Mouse (Mus musculus) CH12.LX (cell line): ENCODE measurements around the gene Opcml.

Experiments
- BHLHE40 ChIP-seq: IDR thresholded peaks from 2 replicates; pipeline ENCODE4 v1.6.1; 2011; ENCODE audit warnings: mild to moderate bottlenecking, low read depth, low read length, improper control_type of control experiment
- CHD1 ChIP-seq: IDR thresholded peaks from 2 replicates; pipeline ENCODE4 v1.6.1; 2012; ENCODE audit warnings: low read depth, low read length, improper control_type of control experiment, inconsistent platforms
- CTCF ChIP-seq, 2 experiments: IDR thresholded peaks in 1 of 2; conservative IDR thresholded peaks in 1 of 2; 2 replicates each; pipeline ENCODE4 v1.5.1; 2011 to 2012; ENCODE audit warnings: low read depth in 2 of 2, low read length in 2 of 2, improper control_type of control experiment in 1 of 2, inconsistent platforms in 1 of 2, mild to moderate bottlenecking in 1 of 2, moderate library complexity in 1 of 2
- ETS1 ChIP-seq: conservative IDR thresholded peaks from 2 replicates; pipeline ENCODE4 v1.6.1; 2012; ENCODE audit warnings: low read depth, mild to moderate bottlenecking, inconsistent platforms, low read length, improper control_type of control experiment, moderate library complexity
- MAFK ChIP-seq: IDR thresholded peaks from 2 replicates; pipeline ENCODE4 v1.6.1; 2011; ENCODE audit warnings: low read length, improper control_type of control experiment; ENCODE audit not compliant: insufficient replicate concordance
- MAZ ChIP-seq: IDR thresholded peaks from 2 replicates; pipeline ENCODE4 v1.6.1; 2012; ENCODE audit warnings: low read depth, mild to moderate bottlenecking, inconsistent platforms, low read length, improper control_type of control experiment, moderate library complexity
- NELFE ChIP-seq: IDR thresholded peaks from 2 replicates; pipeline ENCODE4 v1.6.1; 2011; ENCODE audit warnings: low read depth, low read length, improper control_type of control experiment
- POLR2A ChIP-seq: IDR thresholded peaks from 2 replicates; pipeline ENCODE4 v1.6.1; 2011; ENCODE audit warnings: low read depth, mild to moderate bottlenecking, improper control_type of control experiment, low read length
- USF1 ChIP-seq: IDR thresholded peaks from 2 replicates; pipeline ENCODE4 v1.6.1; 2014; ENCODE audit warnings: low read depth, mild to moderate bottlenecking, inconsistent platforms, low read length, improper control_type of control experiment
- ZMIZ1 ChIP-seq: IDR thresholded peaks from 2 replicates; pipeline ENCODE4 v1.6.1; 2012; ENCODE audit warnings: low read depth, mild to moderate bottlenecking, inconsistent platforms, low read length, improper control_type of control experiment
- ZNF384 ChIP-seq: IDR thresholded peaks from 2 replicates; pipeline ENCODE4 v1.6.1; 2012; ENCODE audit warnings: low read depth, low read length, improper control_type of control experiment, inconsistent platforms

DNA sequence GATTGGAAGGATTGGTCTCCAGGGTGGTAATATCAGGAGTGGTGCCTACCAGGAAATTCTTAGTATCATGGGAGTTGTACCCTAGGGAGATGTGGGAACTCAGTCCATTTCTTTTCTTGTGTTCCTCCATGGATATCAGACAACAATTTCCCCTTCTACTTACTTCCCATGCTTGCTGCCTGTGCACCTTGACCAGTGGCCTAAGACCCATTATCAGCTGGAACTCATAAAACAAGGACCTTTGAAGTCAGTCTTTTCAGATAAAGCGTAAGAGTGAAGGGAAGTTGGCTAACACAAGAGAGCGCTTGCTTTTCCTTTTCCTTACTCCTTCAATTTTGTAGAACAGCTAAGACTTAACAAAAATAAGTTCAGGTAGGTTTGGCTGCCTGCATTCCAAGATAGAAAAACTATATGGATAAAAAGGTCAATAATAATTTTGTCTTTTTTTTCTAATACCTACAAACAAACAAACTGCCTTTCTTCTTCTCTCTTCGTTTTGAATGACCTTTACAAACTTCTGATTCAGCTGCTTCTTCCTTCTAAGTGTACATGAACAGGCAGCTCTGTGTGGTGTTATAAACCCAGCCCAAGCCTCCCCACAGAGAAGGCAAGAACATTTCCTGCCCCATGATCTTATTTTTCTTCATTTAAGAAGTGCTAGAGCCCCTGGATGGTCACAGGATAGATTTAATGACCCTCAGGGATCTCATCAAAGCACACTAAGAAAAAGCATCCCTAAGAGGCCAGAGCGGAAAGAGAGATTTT is 387.7 kb downstream of the Opcml start:
- TF ChIP-seq NELFE (no peak), MAZ (no peak), CHD1 (no peak), CTCF (conservative IDR thresholded peaks at IDR 0.05 in 1 of 2, IDR thresholded peaks at IDR 0.05 in 1 of 2; ENCODE audit: low read depth in 2 of 2, low read length in 2 of 2) (no peak), BHLHE40 (no peak), MAFK (no peak), ZMIZ1 (no peak), ZNF384 (no peak), USF1 (no peak), POLR2A (no peak), ETS1 (no peak)
